Mouse (Mus musculus): ENCODE data around the gene Shc2.

DNA sequence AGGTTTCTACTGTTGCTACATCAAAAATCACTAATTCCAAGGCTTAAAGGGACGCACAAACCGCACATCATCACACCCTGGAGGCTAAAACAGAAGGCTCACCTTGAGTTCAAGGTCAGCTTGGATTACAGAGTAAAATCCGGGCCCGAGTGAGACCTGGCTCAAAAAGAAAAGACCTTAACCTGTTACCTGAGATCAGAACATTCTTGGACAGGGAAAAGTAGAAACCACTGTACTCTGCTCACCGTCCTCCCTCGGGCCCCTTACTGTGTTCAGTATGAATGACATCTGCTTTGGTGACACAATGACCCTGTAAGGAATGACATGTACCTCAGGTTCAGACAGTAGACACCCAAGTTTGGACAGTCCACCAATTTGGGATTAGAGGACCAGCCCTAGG, 62.9 kb downstream of the Shc2 start:
- TF ChIP-seq POLR2A (IDR thresholded peaks at IDR 0.05; ENCODE audit: insufficient read depth, low read depth, low read length) (no peak), CTCF (IDR thresholded peaks at IDR 0.05; ENCODE audit: insufficient read depth, low read depth, low read length) (no peak)
